Mouse (Mus musculus) brain, embryonic 18.5 days (tissue): ENCODE measurements at regions not wholly inside any gene's neighbourhood (a gene's known extent, or its start where the extent isn't known, plus 50 kb on each side); places are given as distances from the start of the nearest gene placed in this dataset.

Experiments
- DNase-seq: peaks from one replicate; pipeline ENCODE4 v3.0.0-alpha.2; 2012; ENCODE audit warnings: low read depth, low spot score

DNA sequence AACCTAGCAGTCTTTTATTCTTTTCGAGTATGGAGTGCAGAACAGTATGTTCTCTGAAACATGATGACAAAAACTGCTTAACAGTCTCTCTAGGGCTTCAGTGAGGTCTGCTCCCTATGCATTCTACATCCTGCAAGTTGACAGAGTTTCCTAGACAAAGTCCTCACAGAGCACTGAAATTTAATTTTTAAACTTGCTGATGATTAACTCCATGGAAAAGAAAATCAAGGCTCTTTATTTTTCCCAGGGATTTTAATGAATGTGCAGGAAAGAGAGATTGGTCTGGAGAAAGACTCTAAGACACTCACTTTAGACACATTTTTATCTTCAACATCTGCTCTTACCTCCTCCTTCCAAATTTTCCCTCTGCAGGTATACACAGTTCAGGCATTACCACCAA lies 214.9 kb upstream of the Tnp1 start:
- no peak for DNase-seq

DNA sequence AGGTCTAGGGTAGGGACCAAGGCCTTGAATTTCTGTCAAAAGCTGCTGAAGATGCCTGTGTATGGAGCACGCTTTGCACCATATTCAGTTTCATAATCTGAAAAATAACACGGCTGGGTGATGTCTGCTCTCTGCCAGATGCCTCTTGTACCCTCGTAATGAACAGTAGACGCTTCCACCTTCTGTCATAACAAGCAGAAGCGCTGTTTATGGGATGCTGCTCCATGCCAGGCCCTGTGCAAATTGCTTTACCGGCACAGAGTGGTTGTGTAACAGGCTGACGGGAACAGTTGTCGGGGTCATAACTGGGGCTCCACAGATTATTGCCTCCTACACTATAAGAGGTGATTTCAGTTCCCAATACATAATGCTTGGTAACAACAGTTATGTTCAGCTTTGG lies 211.5 kb upstream of the Tnp1 start:
- no peak for DNase-seq

DNA sequence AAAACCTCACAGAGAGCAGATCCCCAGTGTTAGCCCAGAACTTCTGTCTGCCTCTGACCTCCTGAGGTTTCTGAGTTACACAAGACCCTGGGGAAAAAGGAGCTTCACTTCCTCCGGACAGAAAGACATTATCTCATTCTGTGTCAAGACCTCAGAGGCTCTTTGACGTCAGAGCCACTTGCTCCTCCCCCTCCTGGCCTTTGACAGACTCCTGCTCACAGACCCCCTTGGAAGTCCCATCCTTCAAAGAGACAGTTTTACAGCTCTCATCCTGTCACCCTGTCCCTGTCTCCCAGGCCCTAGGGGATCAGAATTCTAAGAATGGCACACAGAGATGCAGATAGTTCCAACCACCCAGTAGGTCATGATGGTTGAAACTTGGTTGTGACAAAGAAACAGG lies 206.2 kb upstream of the Tnp1 start:
- no peak for DNase-seq

DNA sequence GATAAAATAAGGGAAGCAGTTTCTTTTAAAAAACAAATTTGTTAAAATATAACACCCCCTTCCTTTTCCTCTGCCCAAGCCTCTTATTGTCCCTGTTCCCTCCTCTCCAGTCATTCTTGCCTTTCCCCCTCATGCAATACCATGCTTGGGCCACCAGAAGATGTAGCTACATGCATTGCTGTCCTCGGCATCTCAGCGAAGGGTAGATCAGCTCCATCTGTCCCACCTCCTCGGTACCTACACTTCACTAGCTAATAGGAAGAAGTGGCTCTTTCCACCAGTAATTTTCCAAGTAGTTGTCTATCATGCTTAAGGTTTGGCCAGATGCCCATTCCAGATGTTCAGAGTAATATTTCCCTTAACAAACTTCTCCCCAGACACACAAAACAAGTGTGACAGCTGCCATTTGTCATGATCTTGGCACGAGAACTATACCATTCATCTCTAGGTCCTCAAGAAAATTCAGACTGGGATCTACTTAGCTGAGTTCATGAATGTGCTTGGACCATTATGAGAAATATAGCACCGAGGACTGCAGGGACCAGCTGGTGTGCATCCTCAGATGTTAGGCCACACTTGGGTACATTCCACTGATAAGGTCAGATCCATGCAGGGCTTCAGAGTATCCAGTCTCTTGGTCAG lies 198.7 kb upstream of the Tnp1 start:
- no peak for DNase-seq

DNA sequence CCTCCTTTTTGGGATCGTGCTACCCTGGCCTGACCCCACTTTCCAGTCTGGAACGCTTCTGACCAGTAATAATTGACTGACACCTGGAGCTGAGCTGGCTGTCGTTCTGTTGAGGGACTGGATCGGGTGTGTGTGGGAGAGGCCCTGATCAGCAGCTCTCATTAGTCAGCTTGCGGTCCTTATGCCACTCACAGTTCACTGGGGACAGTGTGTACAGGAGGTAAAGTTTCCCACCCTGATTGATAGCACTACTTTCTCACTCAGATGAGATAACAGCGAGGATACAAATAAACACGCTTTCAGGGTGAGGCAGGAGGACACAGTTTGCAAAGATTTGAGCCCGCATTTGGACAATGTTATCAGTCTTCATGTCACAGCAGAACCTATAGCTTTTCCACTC lies 191.7 kb upstream of the Tnp1 start:
- DNase-seq = no peak

DNA sequence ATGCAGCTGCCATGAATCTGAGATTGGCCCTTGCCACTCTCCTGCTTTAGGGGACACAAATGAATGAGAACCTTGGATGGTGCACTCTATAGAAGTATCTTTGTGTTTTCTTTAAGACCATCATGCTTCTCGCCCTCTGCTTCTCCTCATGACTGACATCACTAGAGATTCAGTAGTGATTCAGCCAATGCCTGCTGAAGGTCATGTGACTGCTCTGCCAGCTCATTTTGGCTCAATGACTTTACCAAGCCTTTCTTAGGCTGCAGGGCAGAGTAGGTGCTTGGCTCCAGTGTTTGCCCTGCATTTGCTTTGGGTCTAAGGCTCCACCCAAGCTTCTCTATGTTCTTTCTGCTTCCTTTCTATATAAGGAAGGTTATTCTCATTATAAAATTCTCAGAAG lies 190.1 kb upstream of the Tnp1 start:
- DNase-seq = no peak

DNA sequence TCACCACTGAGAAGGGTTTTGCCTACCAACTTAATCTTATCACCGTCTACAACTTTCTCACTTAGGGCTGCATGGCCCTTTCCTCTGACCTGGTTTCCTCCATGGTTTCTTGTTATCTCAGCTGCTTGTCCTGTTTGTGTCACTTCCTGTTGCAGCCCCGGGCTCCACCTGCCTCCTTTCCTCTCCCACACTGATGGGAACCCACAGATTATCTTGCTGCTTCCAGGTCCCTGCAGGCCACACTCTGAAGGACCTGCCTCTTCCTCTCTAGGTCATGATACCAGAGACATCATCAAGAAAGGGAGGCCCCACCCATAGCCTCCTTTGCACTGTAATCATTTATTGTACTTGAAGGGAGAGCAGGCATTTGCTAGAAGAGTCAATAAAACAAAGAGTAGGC lies 184.4 kb upstream of the Tnp1 start:
- no peak for DNase-seq

DNA sequence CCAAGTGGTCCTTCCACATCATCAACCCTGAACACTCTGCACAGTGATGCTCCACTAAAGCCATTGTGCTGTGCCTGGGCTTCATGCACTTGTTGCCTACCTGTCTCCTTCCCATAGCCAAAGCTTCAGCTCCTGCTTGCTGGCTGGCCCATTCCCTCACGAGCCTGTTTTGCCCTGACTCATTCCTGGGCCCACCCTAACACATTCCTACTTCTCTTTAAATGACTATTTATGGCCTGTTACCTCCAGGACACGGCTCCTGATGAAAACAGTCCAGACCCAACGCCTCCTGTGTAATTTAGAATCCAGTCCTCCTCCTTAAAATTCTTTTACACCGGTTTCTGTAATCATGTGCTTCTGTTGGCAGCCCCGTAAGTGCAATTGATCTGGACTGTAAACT lies 175.1 kb upstream of the Tnp1 start:
- no peak for DNase-seq

DNA sequence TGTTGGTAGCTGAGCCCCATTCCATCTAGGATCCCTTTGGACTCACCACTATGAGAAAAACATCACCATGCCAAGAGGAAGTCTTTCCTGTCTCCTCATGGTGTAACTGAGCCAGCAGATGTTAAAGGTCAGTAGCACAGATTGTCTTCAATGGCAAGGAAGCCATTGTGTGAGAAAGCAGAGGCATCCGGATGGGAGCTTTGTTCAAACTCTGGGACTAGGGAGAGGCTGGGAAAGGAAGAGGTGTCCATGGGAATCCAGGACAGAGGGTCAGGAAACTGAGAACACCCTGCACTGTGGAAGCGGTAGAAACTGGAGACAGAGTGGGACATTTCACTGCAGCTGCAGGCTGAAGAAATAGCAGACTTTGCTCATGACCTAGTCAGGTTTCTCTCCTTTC lies 173.1 kb upstream of the Tnp1 start:
- DNase-seq = no peak

DNA sequence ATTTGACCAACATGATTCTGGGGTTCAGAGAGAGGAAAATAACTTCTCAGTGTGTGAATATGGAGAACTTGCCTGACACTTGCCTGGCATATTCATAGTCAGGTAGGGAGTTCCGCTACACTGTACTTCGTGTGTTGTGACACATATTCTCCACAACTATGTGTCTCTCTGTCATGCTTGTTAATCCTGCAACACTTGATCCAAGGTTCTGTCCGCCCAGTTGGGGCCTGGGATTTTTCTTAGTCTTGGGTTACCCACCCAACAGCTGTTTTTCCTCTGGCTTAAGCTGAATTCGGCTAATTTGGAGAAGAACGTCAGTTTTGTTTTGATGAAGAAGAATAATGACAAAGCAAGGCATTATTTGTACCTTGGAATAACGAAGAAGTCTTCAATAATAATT lies 168.8 kb upstream of the Tnp1 start:
- DNase-seq = no peak

DNA sequence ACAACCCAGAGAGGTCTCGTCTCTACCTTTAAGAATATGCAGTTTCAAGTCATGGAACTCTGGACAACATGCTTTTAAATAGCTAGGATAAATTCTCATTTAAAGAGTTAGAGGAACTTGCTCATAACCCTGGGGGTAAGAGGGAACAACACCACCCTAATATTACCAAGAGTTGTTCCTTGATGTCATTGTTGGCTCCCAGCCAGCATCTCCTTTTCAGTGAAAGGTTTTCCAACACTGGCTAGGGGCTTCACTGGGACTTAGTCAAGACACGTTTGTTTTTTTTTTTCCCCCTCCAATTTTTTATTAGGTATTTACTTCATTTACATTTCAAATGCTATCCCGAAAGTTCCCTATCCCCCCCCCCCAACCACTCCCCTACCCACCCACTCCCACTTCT lies 163.1 kb upstream of the Tnp1 start:
- DNase-seq = no peak

DNA sequence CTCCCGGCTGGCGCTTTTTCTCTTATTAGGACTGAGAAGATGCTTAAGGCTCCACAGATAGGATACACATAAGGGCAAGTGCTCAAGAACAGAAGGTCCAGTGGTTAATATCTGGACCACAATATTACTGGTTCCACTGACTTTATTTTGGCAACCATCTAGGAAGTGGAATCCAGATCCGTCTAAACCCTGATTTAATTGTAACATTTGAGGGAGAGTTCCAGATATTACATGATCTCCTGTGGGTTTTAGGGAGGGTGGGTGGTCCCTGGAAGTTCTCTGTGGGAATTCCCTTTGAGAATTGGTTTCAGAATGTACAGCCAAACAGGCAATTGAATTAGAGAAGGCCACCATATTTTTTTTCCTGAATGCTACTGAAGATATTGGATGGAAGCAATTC lies 161.4 kb upstream of the Tnp1 start:
- DNase-seq = no peak

DNA sequence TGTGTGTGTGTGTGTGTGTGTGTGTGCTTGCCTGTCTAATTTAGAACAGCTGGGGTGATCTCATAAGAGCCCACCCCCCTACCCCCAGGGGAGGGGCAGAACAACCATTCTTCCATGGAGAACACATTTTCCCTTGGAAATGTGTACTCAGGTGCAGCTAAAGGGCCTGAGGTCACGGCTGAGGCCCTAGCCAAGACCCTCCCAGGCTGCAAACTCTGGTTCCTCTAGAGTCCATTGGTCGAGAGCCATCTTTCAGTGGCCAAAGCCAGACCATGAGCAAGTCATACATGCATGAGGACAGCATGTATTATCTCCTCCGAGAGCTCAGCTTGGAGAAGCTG lies 154.9 kb upstream of the Tnp1 start:
- no peak for DNase-seq

DNA sequence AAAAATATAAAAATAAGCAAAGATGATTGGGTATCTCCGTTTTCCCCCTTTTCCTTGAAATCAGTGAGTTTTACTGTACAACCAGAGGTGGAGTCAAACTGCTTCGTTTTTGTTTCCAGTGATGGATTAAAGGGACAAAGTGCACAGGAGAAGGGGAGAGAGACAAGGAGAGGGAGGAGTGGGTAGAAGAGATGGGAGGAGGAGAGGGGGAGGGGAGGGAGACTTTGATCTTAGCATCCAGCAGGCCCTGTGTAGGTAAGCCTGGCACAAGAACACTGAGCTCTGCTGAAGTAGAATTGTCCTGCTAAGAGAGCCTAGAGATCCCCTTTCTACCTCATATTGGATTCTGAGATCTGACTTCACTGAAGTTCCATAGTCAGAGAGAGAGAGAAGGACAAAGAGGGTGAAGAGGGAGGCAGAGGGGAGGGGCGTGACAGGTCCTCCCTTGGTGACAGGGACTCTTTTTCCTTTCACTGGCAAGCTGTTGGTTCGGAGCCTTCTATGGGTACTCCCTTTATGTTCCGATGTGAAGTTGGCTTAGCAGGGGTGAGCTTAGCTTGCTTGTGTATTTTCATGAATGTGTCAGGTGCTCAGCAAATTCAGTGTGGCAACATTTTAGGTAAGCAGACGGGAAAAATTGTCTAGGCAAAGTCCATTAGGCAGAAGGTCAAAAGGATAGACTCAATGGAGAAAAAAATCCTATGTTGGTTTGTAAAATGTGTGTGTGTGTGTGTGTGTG lies 154.4 kb upstream of the Tnp1 start:
- DNase-seq = no peak

DNA sequence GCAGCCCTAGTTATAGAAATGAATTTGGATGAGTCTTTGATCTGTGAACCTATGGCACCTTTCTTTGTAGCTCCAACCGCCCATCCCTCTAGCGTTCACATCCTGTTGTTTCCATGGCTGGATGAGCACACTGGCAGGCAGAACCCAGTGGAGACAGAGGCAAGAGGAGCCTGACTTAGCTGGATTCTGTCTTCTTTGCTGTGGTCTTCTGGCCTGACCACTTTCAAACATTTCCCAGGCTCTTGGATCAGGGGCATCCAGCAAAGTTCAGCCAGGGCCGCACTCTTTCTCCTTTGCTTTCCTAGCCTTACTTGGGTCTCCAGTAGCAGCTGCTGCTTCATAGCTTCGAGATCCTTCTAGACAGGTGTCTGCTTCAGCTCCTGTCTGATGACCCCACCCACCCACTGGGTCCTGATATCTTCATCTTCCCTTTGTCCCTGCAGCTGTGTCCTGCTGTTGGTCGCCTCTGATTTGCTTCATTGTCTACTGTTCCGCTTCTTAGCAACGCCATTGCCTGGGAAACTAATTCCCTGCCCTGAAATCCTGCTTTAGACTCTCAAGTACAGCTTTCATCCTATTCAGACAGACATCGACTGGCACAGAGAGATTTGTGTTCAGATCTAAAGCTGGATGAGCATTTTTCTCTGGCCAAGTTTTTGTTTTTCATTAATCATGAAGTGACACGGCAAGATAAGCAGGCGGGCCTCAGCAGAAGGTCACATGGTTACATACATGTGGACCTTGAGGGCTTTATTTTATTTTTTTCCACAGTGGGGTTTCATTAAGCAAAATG lies 153.6 kb upstream of the Tnp1 start:
- DNase-seq = peak; percentile 24

DNA sequence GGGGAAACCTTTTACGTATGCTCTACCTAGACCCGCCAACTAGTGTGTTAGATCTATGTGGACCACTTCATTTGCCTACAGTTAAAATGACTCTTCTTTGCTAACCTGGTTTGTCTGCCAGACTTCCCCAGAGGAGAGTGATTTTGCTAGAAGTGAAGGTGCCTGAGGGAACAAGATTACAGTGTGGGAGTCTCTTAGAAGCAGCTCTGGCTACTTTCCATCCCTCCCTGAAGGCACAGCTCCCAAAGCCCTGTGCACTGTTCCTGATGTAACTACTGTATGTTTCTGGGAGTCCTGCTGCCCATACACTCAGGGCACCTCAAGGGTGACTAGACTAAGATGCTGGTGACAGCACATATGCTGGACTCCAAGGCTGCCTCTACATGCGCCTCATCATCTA lies 144.5 kb upstream of the Tnp1 start:
- DNase-seq = no peak

DNA sequence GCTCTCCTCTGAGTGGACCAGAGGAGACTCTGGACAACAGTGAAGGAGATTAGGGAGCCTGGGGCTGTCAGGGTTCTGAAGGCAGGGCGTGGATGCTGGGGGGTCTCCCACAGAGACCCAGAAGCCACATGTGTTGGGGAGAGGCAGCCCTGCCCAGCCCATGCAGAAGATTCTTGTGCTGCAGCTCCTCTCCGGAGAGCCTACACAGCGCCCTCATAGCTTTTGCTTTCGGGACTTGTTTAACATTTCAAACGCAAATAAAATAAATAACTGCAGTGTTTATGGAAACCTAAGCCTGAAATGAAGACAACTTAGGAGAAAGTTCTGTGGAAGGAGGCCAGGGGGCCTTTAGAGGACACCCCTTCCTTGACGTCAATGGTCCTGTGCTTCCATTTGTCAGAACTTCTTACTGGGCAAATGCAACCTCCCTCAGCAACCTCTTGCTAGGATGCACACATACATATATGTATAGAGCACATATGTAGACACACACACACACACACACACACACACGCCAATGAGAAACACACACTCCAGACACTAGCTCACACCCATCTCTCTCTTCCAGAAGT lies 143.8 kb upstream of the Tnp1 start:
- no peak for DNase-seq

DNA sequence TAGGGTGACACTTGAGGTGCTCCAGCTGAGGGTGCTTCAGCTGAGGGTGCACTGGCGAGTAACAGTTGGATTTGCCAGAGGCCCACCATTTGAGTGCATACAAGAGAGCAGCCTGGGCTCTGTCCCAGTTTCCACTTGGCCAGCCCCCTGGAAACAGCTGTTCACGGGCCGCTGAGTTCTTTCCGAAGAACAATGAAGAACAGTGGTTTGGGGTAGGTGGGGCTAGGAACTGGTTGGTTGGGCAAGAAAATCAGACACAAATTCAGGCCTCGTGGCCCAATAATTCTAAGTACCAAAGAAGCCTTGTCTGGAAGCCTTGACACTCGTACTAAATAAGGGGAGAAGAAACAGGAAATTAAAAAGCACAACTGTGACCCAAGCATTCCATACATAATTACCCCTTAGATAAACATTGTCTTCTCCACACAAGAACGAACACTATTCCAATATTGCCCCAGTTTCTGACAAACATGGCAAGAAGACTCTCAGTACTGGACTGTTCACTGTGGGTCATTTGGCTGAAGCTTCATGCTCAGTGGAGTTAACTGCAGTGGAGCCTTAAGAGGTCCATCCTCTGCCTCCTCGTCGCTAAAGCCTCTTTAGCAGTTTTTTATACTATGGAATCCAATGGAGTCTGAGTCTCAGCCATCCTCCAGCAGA lies 137.9 kb upstream of the Tnp1 start:
- DNase-seq = no peak

DNA sequence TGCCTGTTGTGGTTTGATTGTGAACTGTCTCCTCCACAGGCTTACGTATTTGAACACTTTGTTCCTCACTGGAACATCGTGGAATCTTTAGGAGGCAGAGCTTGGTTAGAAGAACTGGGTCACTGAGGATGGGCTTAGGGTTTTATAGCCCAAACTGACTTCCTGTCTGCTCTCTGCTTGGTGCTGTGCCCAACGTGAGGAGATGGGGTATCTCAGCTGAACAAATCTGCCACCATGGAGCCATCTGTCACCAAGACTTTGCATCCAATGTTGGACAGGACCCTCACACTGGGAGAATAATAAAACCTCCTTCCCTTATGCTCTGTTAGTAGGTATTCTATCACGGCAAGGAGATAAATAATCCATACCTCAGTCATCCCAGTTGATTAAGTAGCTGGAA lies 134.2 kb upstream of the Tnp1 start:
- DNase-seq = no peak

DNA sequence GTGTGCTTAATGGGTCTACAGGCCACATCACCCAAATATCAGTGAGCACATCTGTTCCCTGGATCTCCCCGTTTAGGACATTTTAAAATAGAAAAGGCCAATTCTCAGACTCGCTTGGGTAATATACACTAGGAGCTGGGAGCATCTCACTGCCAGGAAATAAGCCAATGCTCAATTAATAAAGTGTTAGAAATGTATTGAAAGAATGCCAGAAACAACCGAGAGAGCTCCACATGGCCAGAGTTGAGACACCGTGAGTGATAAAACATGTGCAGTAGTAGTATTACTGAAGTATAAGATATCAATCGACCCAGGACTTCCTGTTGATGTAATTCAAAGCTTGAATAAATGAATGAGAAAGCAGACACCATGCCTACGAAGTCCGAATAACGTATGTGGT lies 127.1 kb upstream of the Tnp1 start:
- no peak for DNase-seq

DNA sequence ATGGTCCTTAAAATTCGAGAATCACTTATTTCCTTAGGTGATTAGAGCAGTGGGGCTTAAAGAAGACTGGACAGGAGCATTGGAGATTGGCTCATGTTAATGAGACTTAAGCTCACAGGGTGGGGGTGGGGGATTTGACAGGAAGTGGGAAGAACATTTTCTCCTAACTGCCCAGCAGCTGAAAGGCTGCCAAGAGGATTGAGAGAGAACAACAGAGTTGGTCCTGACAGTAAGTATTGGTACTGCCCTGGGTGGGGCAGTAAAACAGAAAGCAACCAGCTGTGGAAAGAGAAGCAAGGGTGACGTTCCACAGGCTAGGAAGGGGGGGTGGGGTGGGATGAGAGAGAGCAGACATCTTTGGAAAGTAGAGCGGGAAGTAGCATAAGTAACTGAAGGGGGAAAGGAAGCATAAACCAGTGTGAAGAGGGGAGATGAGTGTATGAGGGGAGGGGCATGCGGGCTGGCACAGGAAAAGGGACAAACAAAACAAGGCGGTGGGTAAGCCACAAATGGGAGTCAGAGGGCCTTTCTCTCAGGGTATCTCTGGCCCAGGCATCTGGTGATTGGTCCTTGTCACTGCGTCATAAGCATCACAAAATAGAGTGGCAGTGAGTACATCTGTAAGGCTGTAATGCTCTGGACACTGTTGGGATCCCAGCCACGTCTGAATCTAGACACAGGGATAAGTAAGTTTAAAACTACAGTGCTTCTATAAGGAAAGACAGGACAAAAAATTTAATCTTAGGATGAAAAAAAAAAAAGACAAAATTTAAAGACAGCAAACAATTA lies 125.0 kb upstream of the Tnp1 start:
- no peak for DNase-seq
